Mouse (Mus musculus): ENCODE measurements around the gene Slf1.

Slf1 gene

GRCm38 (mm10) chr13:77134931-77135620 is at the start of gene Slf1, which contains the start of gene 2210408I21Rik:
Slf1 (minus strand) TSS chr13:77135473.
2210408I21Rik (plus strand) TSS chr13:77135540.
- DNase-seq = peak; percentile 85

- DNase-seq = no peak
Measured at GRCm38 (mm10) chr13:77177931-77178330, 42.7 kb upstream of the Slf1 start.

DNA sequence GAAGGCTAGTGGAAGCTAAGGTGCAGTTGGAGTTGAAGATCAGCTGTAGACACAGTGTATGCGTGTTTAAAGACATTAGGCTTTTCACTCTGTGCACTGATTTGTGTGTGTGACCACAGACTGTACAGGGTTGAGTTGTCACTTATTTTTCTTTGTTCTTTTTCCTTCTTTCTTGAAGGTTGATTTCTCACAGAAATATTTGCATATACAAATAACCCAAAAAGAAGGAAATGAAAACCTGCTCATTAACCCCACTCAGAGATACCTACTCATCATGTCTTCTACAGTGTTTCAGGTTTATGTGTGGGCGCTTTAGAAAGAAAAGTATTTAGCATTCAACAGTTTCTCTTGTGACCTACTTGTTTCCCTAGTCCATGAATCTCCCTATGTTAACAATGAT is 5.6 kb upstream of the Slf1 start:
- DNase-seq = no peak

GRCm38 (mm10) chr13:77135621-77135981 is 328 bp upstream of the Slf1 start:
- no peak for DNase-seq

- DNase-seq = no peak
Measured at GRCm38 (mm10) chr13:77131132-77131531, 4.1 kb downstream of the Slf1 start.

DNA sequence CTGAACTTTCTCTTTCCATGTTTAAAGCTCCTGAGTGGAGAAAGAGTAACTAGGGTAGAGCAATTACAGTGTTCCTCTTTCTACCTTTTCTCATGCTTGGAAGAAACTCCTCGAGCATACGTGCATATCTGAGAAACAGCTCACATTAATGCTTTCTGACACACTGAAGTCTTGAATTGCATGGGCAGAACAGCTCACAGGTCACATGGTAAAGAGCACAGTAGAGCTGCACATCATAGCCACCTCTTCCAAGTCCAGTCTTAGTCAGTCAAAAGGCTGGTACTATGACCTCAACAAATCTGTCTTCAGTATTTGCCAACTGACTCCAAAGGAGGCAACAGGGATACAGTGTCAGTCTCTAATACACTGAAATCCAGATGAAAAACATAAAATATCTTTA is 7.0 kb downstream of the Slf1 start:
- DNase-seq = no peak

GRCm38 (mm10) chr13:77125159-77125558 is 10.1 kb downstream of the Slf1 start:
- DNase-seq = no peak

- no peak for DNase-seq
Measured at GRCm38 (mm10) chr13:77118695-77119094, 16.6 kb downstream of the Slf1 start.

- no peak for DNase-seq
Measured at GRCm38 (mm10) chr13:77107734-77108133, 27.5 kb downstream of the Slf1 start.

GRCm38 (mm10) chr13:77092876-77093275 is 42.4 kb downstream of the Slf1 start:
- peak; percentile 60 for DNase-seq

- no peak for DNase-seq
Measured at GRCm38 (mm10) chr13:77072030-77072429, 63.2 kb downstream of the Slf1 start.

DNA sequence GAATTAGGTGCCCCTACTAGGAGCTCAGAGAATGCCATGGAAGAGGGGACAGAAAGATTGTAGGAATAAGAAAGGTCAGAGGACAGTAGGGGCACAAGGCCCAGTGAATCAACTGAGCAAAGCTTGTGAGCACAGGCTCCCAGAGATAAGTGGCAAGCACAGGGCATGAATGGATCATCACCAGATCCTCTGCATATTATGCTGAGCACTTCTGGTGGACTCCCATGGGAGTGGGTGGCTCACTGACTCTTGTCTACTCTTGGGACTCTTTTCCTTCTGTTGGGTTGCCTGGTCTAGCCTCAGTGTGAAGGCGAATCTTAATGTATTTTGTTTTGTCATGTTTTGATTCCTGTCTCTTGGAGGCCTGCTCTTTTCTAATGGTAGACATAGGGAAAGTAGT is 66.4 kb downstream of the Slf1 start:
- no peak for DNase-seq

GRCm38 (mm10) chr13:77063221-77063620 is 72.1 kb downstream of the Slf1 start:
- no peak for DNase-seq

GRCm38 (mm10) chr13:77049736-77050135 is 85.5 kb downstream of the Slf1 start:
- no peak for DNase-seq

DNA sequence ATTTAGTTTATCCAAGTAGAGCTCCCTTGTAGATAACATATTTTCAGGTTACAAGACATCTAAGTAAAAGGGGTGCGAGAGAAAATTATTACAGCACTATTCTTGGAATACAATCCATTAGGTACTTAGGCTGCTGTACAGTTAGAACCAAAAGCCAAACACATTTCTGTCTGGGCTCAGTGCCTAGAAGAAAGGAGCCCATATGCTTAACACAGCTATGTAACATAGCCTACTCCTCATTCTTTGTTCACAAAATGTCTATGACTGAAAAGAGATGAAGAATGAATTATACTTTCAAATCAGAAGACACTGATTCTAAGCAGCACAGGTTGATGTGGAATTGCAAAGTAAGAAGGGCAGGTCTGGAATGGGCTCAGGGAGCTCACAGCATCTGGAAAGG is 86.8 kb downstream of the Slf1 start:
- peak; percentile 56 for DNase-seq

- DNase-seq = peak; percentile 23
Measured at GRCm38 (mm10) chr13:77047179-77047931, 87.9 kb downstream of the Slf1 start.

- no peak for DNase-seq
Measured at GRCm38 (mm10) chr13:77046416-77046815, 88.9 kb downstream of the Slf1 start.

GRCm38 (mm10) chr13:77045375-77045774 is 89.9 kb downstream of the Slf1 start:
- DNase-seq = no peak

- no peak for DNase-seq
Measured at GRCm38 (mm10) chr13:77043375-77043774, 91.9 kb downstream of the Slf1 start.

DNA sequence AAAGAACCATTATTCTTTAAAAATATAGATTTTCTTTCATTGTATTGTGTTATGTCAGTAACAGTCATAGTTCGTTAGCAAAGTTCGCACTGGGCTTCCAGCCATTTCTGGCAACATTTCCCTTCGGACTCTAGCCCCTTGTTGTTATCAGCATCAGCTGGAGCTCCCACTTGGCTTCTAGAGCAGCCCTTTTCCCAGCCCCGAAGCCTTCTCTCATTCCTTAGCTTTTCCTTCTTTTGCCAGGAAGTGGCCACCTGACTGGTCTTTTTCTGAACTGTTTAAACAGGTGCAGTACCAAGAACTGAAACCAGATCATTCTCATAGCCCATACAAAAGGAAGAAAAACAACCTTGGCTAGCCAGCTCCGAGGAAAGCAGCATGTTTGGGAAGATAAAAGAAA is 105.7 kb downstream of the Slf1 start:
- no peak for DNase-seq

GRCm38 (mm10) chr13:77018851-77019250 is 116.4 kb downstream of the Slf1 start:
- no peak for DNase-seq

DNA sequence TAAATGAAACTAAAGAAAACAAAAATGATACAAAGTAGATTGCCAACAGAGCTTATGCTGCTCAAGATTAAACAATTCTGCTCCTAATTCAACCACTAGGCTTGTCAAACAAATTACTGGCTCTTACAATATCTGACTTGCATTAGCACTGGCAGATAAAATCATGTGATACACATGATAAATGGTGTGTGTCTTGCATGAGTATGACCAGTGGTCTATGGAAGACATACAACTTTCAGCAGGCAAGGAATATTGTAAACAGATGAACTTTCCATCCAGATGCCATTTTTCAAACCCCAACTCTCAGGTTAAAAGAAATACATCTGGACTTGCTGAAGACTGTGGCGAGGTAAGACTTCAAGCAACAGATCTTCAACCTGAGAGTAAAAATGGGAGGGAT is 131.6 kb downstream of the Slf1 start:
- no peak for DNase-seq

DNA sequence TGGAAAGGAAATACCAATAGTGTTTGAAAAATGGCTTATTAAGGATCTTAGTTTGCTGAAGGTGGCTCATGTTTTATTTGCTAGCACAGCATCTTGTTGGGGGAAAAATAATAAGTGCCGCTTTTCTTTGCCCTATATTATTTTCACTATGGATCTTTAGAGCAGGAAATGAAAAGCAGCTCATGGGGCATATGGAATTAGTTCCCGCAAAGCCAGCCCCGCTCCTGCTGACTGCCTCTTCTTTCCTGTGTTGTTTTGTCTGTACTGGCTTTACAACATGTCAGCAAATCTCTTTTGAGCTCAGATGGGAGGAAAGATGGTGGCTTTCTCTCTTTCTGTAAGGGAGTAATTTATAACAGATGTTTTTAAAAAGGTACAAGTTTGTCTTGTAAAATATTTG is 132.6 kb downstream of the Slf1 start:
- no peak for DNase-seq

All from cerebellum, adult 9-11 months (tissue).